Mouse (Mus musculus) liver, embryonic 13.5 days (tissue): ENCODE measurements at regions not wholly inside any gene's neighbourhood (a gene's known extent, or its start where the extent isn't known, plus 50 kb on each side); places are given as distances from the start of the nearest gene placed in this dataset.

Experiments
- ATAC-seq: fragments of 200-750 bp; cut with Nextera tagmentation; 2 replicates; pipeline ENCODE4 v1.8.0; 2017; ENCODE audit warnings: low read depth, mild to moderate bottlenecking, moderate number of reproducible peaks, moderate library complexity
- DNase-seq: peaks from one replicate; pipeline ENCODE4 v3.0.0; 2022
- H3K27ac ChIP-seq: fragments of 300-500 bp; sonication (generic); 2 replicates; pipeline ENCODE4 v1.5.1; 2015; ENCODE audit warnings: moderate library complexity, mild to moderate bottlenecking, inconsistent platforms
- H3K27me3 ChIP-seq: fragments of 300-500 bp; sonication (generic); 2 replicates; pipeline ENCODE4 v1.6.1; 2015; ENCODE audit warnings: mild to moderate bottlenecking, inconsistent platforms
- H3K36me3 ChIP-seq: fragments of 300-500 bp; sonication (generic); 2 replicates; pipeline ENCODE4 v1.6.1; 2015; ENCODE audit warnings: mild to moderate bottlenecking, inconsistent platforms
- H3K4me1 ChIP-seq: fragments of 300-500 bp; sonication (generic); replicated peaks from 2 replicates; pipeline ENCODE4 v1.6.1; 2015; ENCODE audit warnings: inconsistent platforms
- H3K4me2 ChIP-seq: fragments of 300-500 bp; sonication (generic); 2 replicates; pipeline ENCODE4 v1.6.1; 2015; ENCODE audit warnings: inconsistent platforms, mild to moderate bottlenecking, moderate library complexity
- H3K4me3 ChIP-seq: fragments of 300-500 bp; sonication (generic); replicated peaks from 2 replicates; pipeline ENCODE4 v1.5.1; 2015; ENCODE audit warnings: mild to moderate bottlenecking, inconsistent platforms
- H3K9ac ChIP-seq: fragments of 300-500 bp; sonication (generic); 2 replicates; pipeline ENCODE4 v1.6.1; 2015; ENCODE audit warnings: mild to moderate bottlenecking, inconsistent platforms
- H3K9me3 ChIP-seq: fragments of 300-500 bp; sonication (generic); replicated peaks from 2 replicates; pipeline ENCODE4 v1.6.1; 2016; ENCODE audit warnings: inconsistent platforms
- WGBS: fragments of 180-500 bp; shearing (Covaris S2); methylation state at CpG from one replicate; pipeline ENCODE4 v1.1.7; 2015; ENCODE audit not compliant: insufficient replicate concordance; 5-methylcytosine and 5-hydroxymethylcytosine counted together

DNA sequence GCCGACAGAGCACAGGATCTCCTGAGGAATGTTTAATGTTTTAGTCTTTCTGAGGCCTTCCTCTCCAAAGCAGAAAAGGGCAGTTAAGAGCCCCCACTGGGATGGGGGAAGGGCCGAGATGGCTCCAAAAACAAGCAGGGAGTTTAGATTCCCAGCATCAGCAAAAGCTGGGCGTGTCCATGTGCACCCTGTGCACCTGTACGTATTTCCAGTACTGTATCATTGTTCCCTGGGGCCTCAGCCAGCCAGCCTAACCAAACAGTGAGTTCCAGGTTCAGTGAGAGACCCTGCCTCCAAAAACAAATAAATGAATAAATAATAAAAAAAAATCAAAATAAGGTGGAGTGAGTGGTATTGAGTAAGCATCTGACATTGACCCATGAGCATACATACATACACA lies 50.8 kb upstream of the Olfm1 start:
- H3K4me3 ChIP-seq = no peak overlapping the region
- peaks cover 32% of the 10 kb centered on the region for H3K27me3 ChIP-seq
- H3K27ac ChIP-seq = peak overlapping the region; percentile 64
- H3K9me3 ChIP-seq = no peaks in the 10 kb centered on the region
- whole genome bisulfite sequencing = 25% methylated on average over 4 of the region's 4 CpGs
- ATAC-seq = no peak; the same call in 1 of the 2 replicates
- H3K9ac ChIP-seq = 0 out of 2 replicates have a peak overlapping the region, but pooled peaks have one; percentile 30
- DNase-seq = no peak
- H3K36me3 ChIP-seq = no peaks in the 10 kb centered on the region
- H3K4me1 ChIP-seq = peaks cover 64% of the 10 kb centered on the region
- H3K4me2 ChIP-seq = peak overlapping the region; percentile 59

DNA sequence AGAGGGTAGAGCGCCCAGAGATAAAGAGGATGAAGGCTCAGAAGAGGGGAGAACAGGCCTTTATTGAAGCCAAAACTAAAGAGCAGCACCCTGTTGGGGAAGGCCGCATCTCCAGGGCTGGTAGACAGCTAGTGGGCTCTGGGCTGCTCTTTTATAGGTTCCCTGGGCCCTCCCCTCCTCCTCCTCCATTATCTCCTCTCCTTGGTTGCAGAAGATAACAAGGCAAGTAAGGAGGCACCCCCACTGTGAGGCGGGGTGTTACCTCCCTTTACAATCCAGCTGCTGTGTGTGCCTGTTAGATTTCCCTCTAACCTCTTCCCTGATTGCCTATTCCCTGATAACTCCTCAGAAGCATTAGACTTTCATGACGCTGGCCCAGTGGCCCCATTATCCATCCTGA lies 51.2 kb upstream of the Olfm1 start:
- Histone ChIP-seq H3K4me2 (peak overlapping the region; percentile 59), H3K9ac (peak overlapping the region; percentile 44; the same call in 1 of the 2 replicates), H3K4me3 (no peak overlapping the region), H3K4me1 (peaks cover 60% of the 10 kb centered on the region), H3K36me3 (no peaks in the 10 kb centered on the region), H3K27me3 (peaks cover 32% of the 10 kb centered on the region), H3K27ac (peak overlapping the region; percentile 78), H3K9me3 (no peaks in the 10 kb centered on the region)
- DNase-seq (peak; percentile 84), ATAC-seq (peak; percentile 98)
- WGBS = 20% methylated on average over 4 of the region's 4 CpGs

DNA sequence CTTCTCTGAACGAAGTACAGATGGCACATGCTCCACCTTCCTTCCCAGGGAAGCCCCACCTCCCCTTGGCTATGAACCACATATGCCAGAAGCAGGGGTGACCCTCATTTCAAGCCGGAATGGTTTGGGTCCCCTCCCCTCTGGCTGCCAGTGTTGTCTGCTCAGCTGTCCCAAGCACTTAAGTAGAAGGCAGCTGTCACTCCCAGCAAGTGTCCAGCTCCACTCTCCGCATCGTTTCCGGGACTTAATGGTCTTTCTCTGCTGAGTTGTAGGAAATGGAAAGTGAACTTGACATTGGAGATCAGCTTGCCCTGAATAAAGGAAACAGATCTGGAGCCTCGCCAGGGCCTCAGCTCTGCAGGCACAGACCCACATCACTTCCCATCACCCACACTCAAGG lies 53.9 kb upstream of the Fcnb start:
- Histone ChIP-seq H3K4me2 (no peak overlapping the region), H3K4me3 (no peak overlapping the region), H3K27me3 (peaks cover 42% of the 10 kb centered on the region), H3K27ac (no peak overlapping the region), H3K36me3 (no peaks in the 10 kb centered on the region), H3K9me3 (no peaks in the 10 kb centered on the region), H3K9ac (no peak overlapping the region), H3K4me1 (peaks cover 44% of the 10 kb centered on the region)
- ATAC-seq (no peak), DNase-seq (no peak)
- 71% methylated on average over 6 of the region's 6 CpGs for WGBS

GRCm38 (mm10) chr2:28134605-28135004 lies 49.9 kb upstream of the Fcnb start:
- Histone ChIP-seq H3K9ac (no peak overlapping the region), H3K27ac (no peak overlapping the region), H3K27me3 (peaks cover 51% of the 10 kb centered on the region), H3K9me3 (no peaks in the 10 kb centered on the region), H3K4me2 (no peak overlapping the region), H3K4me1 (peaks cover 14% of the 10 kb centered on the region), H3K4me3 (no peak overlapping the region), H3K36me3 (no peaks in the 10 kb centered on the region)
- no peak for DNase-seq
- WGBS = 75% methylated on average over 1 of the region's 1 CpGs
- ATAC-seq = no peak
